Mouse (Mus musculus) testis, adult 2 months (tissue): Measurements from ENCODE around the gene Igf1r. TPM values are rescaled to one million over a fixed set of nuclear protein-coding genes. Genes with fewer than 3 reads are reported as not detected.

ENCODE experiments used
- H3K27ac ChIP-seq: fragments of 200-500 bp; 2 replicates; pipeline ENCODE4 v1.5.1; 2012; ENCODE audit warnings: low read depth, low read length; ENCODE audit not compliant: control insufficient read depth, insufficient read depth
- H3K27me3 ChIP-seq: fragments of 200-500 bp; 2 replicates; pipeline ENCODE4 v1.6.1; 2012; ENCODE audit warnings: mild to moderate bottlenecking, low read length, moderate library complexity; ENCODE audit not compliant: control insufficient read depth, insufficient read depth
- H3K36me3 ChIP-seq: fragments of 200-500 bp; 2 replicates; pipeline ENCODE4 v1.6.1; 2012; ENCODE audit warnings: mild to moderate bottlenecking, low read length; ENCODE audit not compliant: control insufficient read depth, insufficient read depth
- H3K4me1 ChIP-seq: fragments of 200-500 bp; 2 replicates; pipeline ENCODE4 v1.6.1; 2012; ENCODE audit warnings: low read length; ENCODE audit not compliant: control insufficient read depth, insufficient read depth
- H3K4me3 ChIP-seq: fragments of 200-500 bp; 2 replicates; pipeline ENCODE4 v1.5.1; 2012; ENCODE audit warnings: low read depth, mild to moderate bottlenecking, low read length, moderate library complexity, mixed read lengths; ENCODE audit not compliant: control insufficient read depth
- CTCF ChIP-seq: fragments of 200-500 bp; IDR thresholded peaks from 2 replicates; pipeline ENCODE4 v1.5.1; 2012; ENCODE audit warnings: low read depth, mild to moderate bottlenecking, inconsistent platforms, low read length, moderate library complexity; ENCODE audit not compliant: control insufficient read depth, insufficient read depth, insufficient replicate concordance
- POLR2A ChIP-seq: fragments of 200-500 bp; IDR thresholded peaks from 2 replicates; pipeline ENCODE4 v1.6.1; 2012; ENCODE audit warnings: low read depth, mild to moderate bottlenecking, inconsistent platforms, low read length, moderate library complexity; ENCODE audit not compliant: control insufficient read depth
- polyA plus RNA-seq: library from polyadenylated mRNA; depleted of rRNA; stranded (reverse); fragments of >200 nt; gene quantifications from 2 replicates; pipeline ENCODE4 v1.2.3, GENCODE M21; 2012

Igf1r gene
- polyA plus RNA-seq, 1 experiment, result 4.2 TPM

GRCm38 (mm10) chr7:68036527-68036926, 83.9 kb downstream of the Igf1r start:
- no peak for TF ChIP-seq POLR2A
- no peak for TF ChIP-seq CTCF
- H3K36me3 ChIP-seq, result no peaks in the 10 kb centered on the region
- no peaks in the 10 kb centered on the region; the same call in 1 of the 2 replicates for H3K4me1 ChIP-seq
- no peaks in the 10 kb centered on the region for H3K27me3 ChIP-seq
- H3K27ac ChIP-seq, result no peak overlapping the region
- no peak overlapping the region for H3K4me3 ChIP-seq

DNA sequence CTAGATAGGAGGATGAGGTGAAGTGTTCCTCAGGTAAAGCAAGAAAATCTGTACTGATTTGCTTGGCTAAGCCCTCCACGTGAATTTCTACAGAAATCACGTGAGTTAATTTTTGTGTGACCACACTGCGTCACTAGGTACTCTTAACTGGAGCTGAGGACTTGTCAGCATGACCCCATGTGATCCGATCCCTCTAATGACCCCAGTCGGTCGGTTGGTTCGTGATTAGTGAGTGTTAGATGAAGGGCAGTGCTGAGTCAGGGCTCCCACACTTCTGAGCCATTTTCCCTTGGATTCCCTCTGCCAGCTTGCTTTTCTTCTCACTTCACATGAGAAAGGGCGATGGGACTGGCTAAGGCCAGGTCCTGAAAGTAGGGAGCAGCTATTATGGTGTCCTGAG, 86.2 kb downstream of the Igf1r start:
- H3K4me1 ChIP-seq, result no peaks in the 10 kb centered on the region; the same call in 1 of the 2 replicates
- no peaks in the 10 kb centered on the region for H3K36me3 ChIP-seq
- peak overlapping the region; percentile 39 for H3K27ac ChIP-seq
- H3K4me3 ChIP-seq, result no peak overlapping the region
- no peaks in the 10 kb centered on the region for H3K27me3 ChIP-seq
- TF ChIP-seq POLR2A, result no peak
- TF ChIP-seq CTCF, result no peak

DNA sequence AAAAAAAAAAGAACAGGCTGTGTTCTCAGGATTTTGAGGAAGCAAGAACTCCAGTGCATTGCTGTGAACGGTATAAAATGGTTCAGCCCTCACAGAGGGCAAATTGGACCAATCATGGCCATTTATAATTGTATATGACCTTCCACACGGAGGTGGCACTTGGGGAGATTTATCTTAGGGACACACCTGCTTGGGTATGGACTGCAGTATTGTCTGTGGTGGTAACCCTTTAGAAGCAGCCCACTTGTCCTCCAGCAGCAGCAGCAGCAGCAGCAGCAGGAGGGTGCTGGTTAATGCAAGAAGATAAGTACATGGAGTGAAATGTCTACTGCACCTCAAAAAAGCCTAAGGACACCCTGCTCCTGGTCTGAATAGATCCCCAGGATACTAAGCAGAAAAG, 86.9 kb downstream of the Igf1r start:
- TF ChIP-seq CTCF (no peak), POLR2A (no peak)
- H3K27ac ChIP-seq, result no peak overlapping the region
- no peaks in the 10 kb centered on the region for H3K27me3 ChIP-seq
- H3K4me3 ChIP-seq, result no peak overlapping the region
- no peaks in the 10 kb centered on the region; the same call in 1 of the 2 replicates for H3K4me1 ChIP-seq
- H3K36me3 ChIP-seq, result no peaks in the 10 kb centered on the region

- Histone ChIP-seq H3K27ac (no peak overlapping the region), H3K4me1 (peaks cover 6% of the 10 kb centered on the region), H3K4me3 (no peak overlapping the region), H3K36me3 (no peaks in the 10 kb centered on the region), H3K27me3 (no peaks in the 10 kb centered on the region)
- TF ChIP-seq CTCF, result no peak
- TF ChIP-seq POLR2A, result no peak
These were observed 92.0 kb downstream of the Igf1r start for GRCm38 (mm10) chr7:68044621-68045020.

GRCm38 (mm10) chr7:68047152-68047551, 94.5 kb downstream of the Igf1r start:
- no peaks in the 10 kb centered on the region for H3K36me3 ChIP-seq
- H3K27me3 ChIP-seq, result no peaks in the 10 kb centered on the region
- TF ChIP-seq POLR2A, result no peak
- TF ChIP-seq CTCF, result no peak
- H3K4me1 ChIP-seq, result peaks cover 6% of the 10 kb centered on the region
- no peak overlapping the region for H3K27ac ChIP-seq
- H3K4me3 ChIP-seq, result no peak overlapping the region

- no peak overlapping the region for H3K27ac ChIP-seq
- H3K4me1 ChIP-seq, result peaks cover 6% of the 10 kb centered on the region
- H3K36me3 ChIP-seq, result no peaks in the 10 kb centered on the region
- no peak overlapping the region for H3K4me3 ChIP-seq
- no peaks in the 10 kb centered on the region for H3K27me3 ChIP-seq
- TF ChIP-seq POLR2A, result no peak
- TF ChIP-seq CTCF, result no peak
These were observed 95.9 kb downstream of the Igf1r start for GRCm38 (mm10) chr7:68048532-68048931.

- H3K27ac ChIP-seq, result no peak overlapping the region
- H3K27me3 ChIP-seq, result no peaks in the 10 kb centered on the region
- no peaks in the 10 kb centered on the region for H3K36me3 ChIP-seq
- TF ChIP-seq CTCF, result no peak
- no peak for TF ChIP-seq POLR2A
- peaks cover 6% of the 10 kb centered on the region for H3K4me1 ChIP-seq
- no peak overlapping the region for H3K4me3 ChIP-seq
These were observed 96.4 kb downstream of the Igf1r start for GRCm38 (mm10) chr7:68049048-68049447.
